Mouse (Mus musculus): ENCODE data around the gene Acer3.

Acer3 gene

GRCm38 (mm10) chr7:98345036-98345435 is 24.0 kb upstream of the Acer3 start:
- ChIA-PET POLR2A (no interaction called here), CTCF (interaction anchor here in 1 of 4 experiments (1.2 kb wide), 1 partner anchor 93 kb away, joined by 3 read pairs; no protein-coding TSS in a partner anchor)

- ChIA-PET POLR2A (no interaction called here), CTCF (no interaction called here)
These were observed 23.4 kb upstream of the Acer3 start for GRCm38 (mm10) chr7:98344361-98344760.

- ChIA-PET CTCF (interaction anchor here (0.6 to 2.3 kb wide), 27 partner anchors 9 to 790 kb away, joined by 3 to 14 read pairs (median 4); partner anchors contain the start of genes Gucy2d (in 1 of the 4) and Myo7a (in 1 of the 4)), POLR2A (interaction anchor here in 3 of 4 experiments (0.8 to 1.3 kb wide), 7 partner anchors 8 to 330 kb away, joined by 3 to 10 read pairs (median 4); partner anchors contain the start of gene Tsku (in 2 of the 3))
These were observed 21.2 kb upstream of the Acer3 start for GRCm38 (mm10) chr7:98342249-98342648.

GRCm38 (mm10) chr7:98341475-98341874 is 20.5 kb upstream of the Acer3 start:
- POLR2A ChIA-PET = interaction anchor here in 3 of 4 experiments (0.6 to 1.9 kb wide), 16 partner anchors 9 to 331 kb away, joined by 3 to 10 read pairs (median 3); partner anchors contain the start of gene Tsku (in 2 of the 3)
- CTCF ChIA-PET = interaction anchor here (0.5 to 2.3 kb wide), 78 partner anchors 9 to 1266 kb away, joined by 3 to 14 read pairs (median 3); partner anchors contain the start of genes Tsku (in 2 of the 4), Gucy2d (in 1 of the 4) and Myo7a (in 1 of the 4)

- ChIA-PET POLR2A (interaction anchor here in 1 of 4 experiments (0.6 to 1.9 kb wide), 2 partner anchors 10 to 83 kb away, joined by 3 to 7 read pairs; no protein-coding TSS in a partner anchor), CTCF (interaction anchor here (0.6 to 2.3 kb wide), 9 partner anchors 11 to 238 kb away, joined by 3 to 8 read pairs (median 3); no protein-coding TSS in a partner anchor)
These were observed 19.3 kb upstream of the Acer3 start for GRCm38 (mm10) chr7:98340343-98340742.

- CTCF ChIA-PET = no interaction called here
- POLR2A ChIA-PET = interaction anchor here in 2 of 4 experiments (0.6 to 1.3 kb wide), 2 partner anchors 27 to 62 kb away, joined by 3 to 7 read pairs; partner anchors contain the start of gene Tsku (in 1 of the 2)
These were observed 13.0 kb upstream of the Acer3 start for GRCm38 (mm10) chr7:98333987-98334386.

- CTCF ChIA-PET = no interaction called here
These were observed 12.5 kb upstream of the Acer3 start for GRCm38 (mm10) chr7:98333507-98333906.

GRCm38 (mm10) chr7:98332678-98333397 is 11.8 kb upstream of the Acer3 start:
- CTCF ChIA-PET = no interaction called here
- POLR2A ChIA-PET = interaction anchor here in 1 of 4 experiments (2.4 kb wide), 1 partner anchor 9 kb away, joined by 9 read pairs; no protein-coding TSS in a partner anchor

More at GRCm38 (mm10) chr7:98333507-98333906, 12.5 kb upstream of the Acer3 start:
- POLR2A ChIA-PET = interaction anchor here in 2 of 4 experiments (0.6 to 2.4 kb wide), 3 partner anchors 8 to 61 kb away, joined by 3 to 9 read pairs (median 7); partner anchors contain the start of gene Tsku (in 1 of the 2)

GRCm38 (mm10) chr7:98331932-98332331 is 10.9 kb upstream of the Acer3 start:
- POLR2A ChIA-PET = interaction anchor here in 1 of 4 experiments (2.4 kb wide), 1 partner anchor 10 kb away, joined by 9 read pairs; no protein-coding TSS in a partner anchor

GRCm38 (mm10) chr7:98330375-98331002 is 9.5 kb upstream of the Acer3 start:
- ChIA-PET CTCF (interaction anchor here in 1 of 4 experiments (1.2 to 1.3 kb wide), 2 partner anchors 11 to 18 kb away, joined by 3 read pairs; no protein-coding TSS in a partner anchor), POLR2A (interaction anchor here in 1 of 4 experiments (0.5 to 0.7 kb wide), 3 partner anchors 11 to 101 kb away, joined by 3 read pairs; no protein-coding TSS in a partner anchor)

More at GRCm38 (mm10) chr7:98331932-98332331, 10.9 kb upstream of the Acer3 start:
- CTCF ChIA-PET = no interaction called here

GRCm38 (mm10) chr7:98329651-98330374 is 8.8 kb upstream of the Acer3 start:
- POLR2A ChIA-PET = interaction anchor here in 1 of 4 experiments (0.5 to 0.7 kb wide), 2 partner anchors 12 to 27 kb away, joined by 3 read pairs; no protein-coding TSS in a partner anchor
- CTCF ChIA-PET = interaction anchor here in 1 of 4 experiments (1.2 to 1.3 kb wide), 2 partner anchors 11 to 19 kb away, joined by 3 read pairs; no protein-coding TSS in a partner anchor

- ChIA-PET POLR2A (no interaction called here), CTCF (interaction anchor here in 2 of 4 experiments (0.9 to 1.3 kb wide), 3 partner anchors 13 to 19 kb away, joined by 3 to 4 read pairs (median 3); no protein-coding TSS in a partner anchor)
These were observed 7.3 kb upstream of the Acer3 start for GRCm38 (mm10) chr7:98328311-98328710.

- ChIA-PET POLR2A (no interaction called here), CTCF (interaction anchor here in 1 of 4 experiments (0.6 to 2.0 kb wide), 2 partner anchors 9 to 15 kb away, joined by 3 to 4 read pairs; no protein-coding TSS in a partner anchor)
These were observed 5.0 kb upstream of the Acer3 start for GRCm38 (mm10) chr7:98326051-98326450.

GRCm38 (mm10) chr7:98324228-98324627 is 3.2 kb upstream of the Acer3 start:
- CTCF ChIA-PET = no interaction called here
- POLR2A ChIA-PET = interaction anchor here in 1 of 4 experiments (0.6 kb wide), 1 partner anchor 56 kb away, joined by 3 read pairs; no protein-coding TSS in a partner anchor

GRCm38 (mm10) chr7:98323288-98324019 is 2.4 kb upstream of the Acer3 start:
- CTCF ChIA-PET = interaction anchor here in 1 of 4 experiments (0.9 kb wide), 1 partner anchor 18 kb away, joined by 3 read pairs; no protein-coding TSS in a partner anchor
- POLR2A ChIA-PET = no interaction called here

- ChIA-PET POLR2A (no interaction called here), CTCF (interaction anchor here in 2 of 4 experiments (0.6 to 1.1 kb wide), 2 partner anchors 10 to 102 kb away, joined by 3 to 6 read pairs; no protein-coding TSS in a partner anchor)
These were observed 1.4 kb upstream of the Acer3 start for GRCm38 (mm10) chr7:98322415-98322814.

GRCm38 (mm10) chr7:98320006-98320556 is 927 bp downstream of the Acer3 start:
- CTCF ChIA-PET = interaction anchor here in 1 of 4 experiments (1.3 kb wide), 1 partner anchor 29 kb away, joined by 3 read pairs; no protein-coding TSS in a partner anchor
- POLR2A ChIA-PET = interaction anchor here in 1 of 4 experiments (1.3 kb wide), 1 partner anchor 10 kb away, joined by 4 read pairs; no protein-coding TSS in a partner anchor
